Mouse (Mus musculus) mammary gland, adult 2 months (tissue): ENCODE data around the gene Vbp1. TPM values are rescaled to one million over a fixed set of nuclear protein-coding genes. Genes with fewer than 3 reads are reported as not detected.

Source experiments
- polyA plus RNA-seq: library from polyadenylated mRNA; depleted of rRNA; stranded (reverse); fragments of >200 nt; gene quantifications from 2 replicates; pipeline ENCODE4 v1.2.3, GENCODE M21; 2012; ENCODE audit warnings: low replicate concordance; rRNA removed

Gene Vbp1
- polyA plus RNA-seq, result 0.87 and 4.0 TPM in 2 replicates

DNA sequence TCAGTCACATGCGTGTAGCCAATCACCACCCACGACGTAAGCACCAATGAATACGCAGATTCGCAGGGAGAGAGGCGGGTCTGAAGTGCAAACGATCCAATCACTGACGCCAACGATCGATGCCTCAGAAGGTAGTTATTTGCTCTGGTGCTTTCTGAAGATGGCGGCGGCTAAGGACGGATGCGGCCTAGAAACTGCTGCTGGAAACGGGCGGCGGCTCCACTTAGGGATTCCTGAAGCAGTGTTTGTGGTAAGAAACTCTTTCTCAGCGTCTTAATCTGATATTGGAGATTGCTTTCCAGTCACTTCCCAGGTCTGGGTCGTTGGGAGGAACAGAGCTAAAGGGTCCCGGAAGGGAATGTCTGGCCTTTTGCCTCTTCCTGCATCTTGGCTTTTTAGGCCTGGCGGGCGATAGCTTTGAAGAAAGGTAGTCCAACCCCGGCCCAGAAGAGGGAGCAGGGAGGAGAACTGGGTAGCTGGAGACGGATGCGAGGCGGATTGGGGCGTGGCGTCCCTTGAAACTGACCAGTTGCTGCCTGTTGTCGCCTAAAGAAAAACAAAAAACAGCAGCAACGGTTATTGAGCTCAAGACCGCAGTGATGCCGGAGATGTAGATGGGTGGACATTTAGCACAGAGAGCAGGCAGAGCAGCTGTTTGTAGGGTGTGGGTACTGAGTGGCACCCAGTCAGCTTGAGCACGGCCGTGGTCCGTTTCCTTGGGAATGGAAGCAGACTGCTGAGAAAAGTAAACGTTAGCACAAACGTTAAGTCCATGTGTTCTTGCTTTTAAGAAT lies at the start of gene Vbp1:
Gene Vbp1 (plus strand): TSS at position 121 of the 794 bp plus-strand sequence.

DNA sequence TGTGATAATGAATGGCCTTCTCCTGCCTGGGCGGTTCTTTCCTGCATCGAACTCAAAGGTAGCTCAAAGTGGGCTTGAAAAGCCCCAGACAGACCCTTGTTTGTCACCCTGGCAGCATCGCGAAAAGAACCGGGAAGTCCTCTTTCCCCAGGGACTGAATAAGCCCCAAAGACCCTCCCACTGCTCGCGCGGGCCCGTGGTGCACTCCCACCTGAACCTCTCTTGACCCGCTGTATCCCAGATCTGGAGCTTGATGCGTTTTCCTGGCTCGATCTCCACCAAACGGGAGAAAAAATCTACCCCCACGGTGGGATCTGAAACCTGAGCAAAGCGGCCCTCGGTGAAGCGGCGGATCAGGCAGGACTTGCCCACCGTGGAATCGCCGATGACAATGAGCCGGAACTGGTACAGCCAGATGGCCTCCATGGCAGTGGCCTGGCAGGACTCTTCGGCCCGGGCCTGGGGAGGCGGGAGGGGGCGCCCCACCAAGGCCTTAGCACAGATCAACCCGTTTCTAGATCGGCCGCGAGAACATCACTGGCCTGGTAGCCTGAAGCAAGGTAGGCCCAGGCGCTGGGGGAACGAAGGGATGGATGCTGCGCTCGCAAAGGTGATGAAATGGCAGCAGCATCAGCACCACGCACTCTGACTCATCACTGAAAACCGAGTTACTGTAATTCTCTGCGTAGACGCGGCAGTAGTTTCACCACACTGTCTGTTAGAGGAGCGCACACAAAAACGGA lies 63.7 kb downstream of the Vbp1 start, which contains the start of gene Rab39b:
Gene Rab39b (minus strand): TSS at position 650 of the 743 bp plus-strand sequence.

Other genes with a start within 250 kb of the Vbp1 start
- 4.8 and 26.4 TPM in 2 replicates for gene Fundc2, start 131.9 kb upstream of the Vbp1 start, polyA plus RNA-seq
- 0.75 and 2.3 TPM in 2 replicates for gene F8, start 131.7 kb upstream of the Vbp1 start, polyA plus RNA-seq
- gene Cmc4, start 97.7 kb upstream of the Vbp1 start, polyA plus RNA-seq, result 2.0 and 2.1 TPM in 2 replicates
- gene Mtcp1, start 97.7 kb upstream of the Vbp1 start, polyA plus RNA-seq, result 3.5 and 7.1 TPM in 2 replicates
- gene Brcc3, start 97.7 kb upstream of the Vbp1 start, polyA plus RNA-seq, result 3.6 and 13.6 TPM in 2 replicates
- gene Rab39b, start 63.9 kb downstream of the Vbp1 start, polyA plus RNA-seq, result 0.09 and 0.14 TPM in 2 replicates